Mouse (Mus musculus): ENCODE data around the gene A930004D18Rik. TPM values are rescaled to one million over a fixed set of nuclear protein-coding genes. Genes with fewer than 3 reads are reported as not detected.
A peak's percentile ranks its signal among the peaks of the same experiment; 100 is the strongest.

The A930004D18Rik gene
- total RNA-seq, 1 experiment = 6.2 TPM

- peaks cover 0 to 3% of the 10 kb centered on the region in 2 experiments; a peak in 2 of 4 replicates for H3K4me1 ChIP-seq (ENCODE audit: control insufficient read depth in 2 of 2, insufficient read depth in 2 of 2, low read length in 2 of 2, poor library complexity in 1 of 2)
- H3K27ac ChIP-seq (ENCODE audit: insufficient read depth, low read depth, low read length, poor library complexity, severe bottlenecking) = no peak overlapping the region; the same call in 1 of the 2 replicates
- TF ChIP-seq CHD2 (IDR thresholded peaks at IDR 0.05; ENCODE audit: low read depth, low read length) (no peak), MAFK (IDR thresholded peaks at IDR 0.05; ENCODE audit: insufficient read depth, low read depth, low read length) (no peak), ZC3H11A (IDR thresholded peaks at IDR 0.05; ENCODE audit: borderline replicate concordance, low read depth, low read length) (no peak), HCFC1 (IDR thresholded peaks at IDR 0.05; ENCODE audit: borderline replicate concordance, insufficient read depth, low read length) (no peak), ZNF384 (IDR thresholded peaks at IDR 0.05; ENCODE audit: low read depth, low read length) (no peak)
- H3K4me3 ChIP-seq (ENCODE audit: insufficient read depth in 1 of 2, low read depth in 1 of 2, low read length in 2 of 2, poor library complexity in 1 of 2, severe bottlenecking in 1 of 2) = peak overlapping the region in 1 of 2 experiments; percentile 67; a peak in 1 of 4 replicates
- no peak for DNase-seq (ENCODE audit: low read depth, low spot score)
- H3K9ac ChIP-seq (ENCODE audit: insufficient read depth, low read depth, low read length, poor library complexity, severe bottlenecking) = no peak overlapping the region
- no peaks in the 10 kb centered on the region for H3K9me3 ChIP-seq (ENCODE audit: control insufficient read depth, insufficient read depth, low read depth, low read length)
- no peaks in the 10 kb centered on the region for H3K36me3 ChIP-seq (ENCODE audit: control insufficient read depth, insufficient read depth, low read length, poor library complexity, severe bottlenecking)
- in situ Hi-C loops (cut with MboI; ENCODE audit: low sequenced_read_pairs in 2 of 2, unreplicated experiment in 2 of 2) = loop anchor here in 1 of 2 experiments (25.0 kb wide), 1 partner anchor 1412 kb away; the partner anchor contains the start of gene Ptf1a
These were observed 12.4 kb downstream of the A930004D18Rik start for GRCm38 (mm10) chr2:18025116-18025515.

- no peaks in the 10 kb centered on the region for H3K36me3 ChIP-seq (ENCODE audit: control insufficient read depth, insufficient read depth, low read length, poor library complexity, severe bottlenecking)
- no peak for TF ChIP-seq ZNF384 (IDR thresholded peaks at IDR 0.05; ENCODE audit: low read depth, low read length)
- no peak for TF ChIP-seq CHD2 (IDR thresholded peaks at IDR 0.05; ENCODE audit: low read depth, low read length)
- TF ChIP-seq MAFK (IDR thresholded peaks at IDR 0.05; ENCODE audit: insufficient read depth, low read depth, low read length) = no peak
- no peak for TF ChIP-seq HCFC1 (IDR thresholded peaks at IDR 0.05; ENCODE audit: borderline replicate concordance, insufficient read depth, low read length)
- TF ChIP-seq ZC3H11A (IDR thresholded peaks at IDR 0.05; ENCODE audit: borderline replicate concordance, low read depth, low read length) = no peak
- peaks cover 0 to 3% of the 10 kb centered on the region in 2 experiments; a peak in 2 of 4 replicates for H3K4me1 ChIP-seq (ENCODE audit: control insufficient read depth in 2 of 2, insufficient read depth in 2 of 2, low read length in 2 of 2, poor library complexity in 1 of 2)
- H3K27ac ChIP-seq (ENCODE audit: insufficient read depth, low read depth, low read length, poor library complexity, severe bottlenecking) = no peak overlapping the region
- H3K4me3 ChIP-seq (ENCODE audit: insufficient read depth in 1 of 2, low read depth in 1 of 2, low read length in 2 of 2, poor library complexity in 1 of 2, severe bottlenecking in 1 of 2) = no peak overlapping the region
- H3K9me3 ChIP-seq (ENCODE audit: control insufficient read depth, insufficient read depth, low read depth, low read length) = peaks cover 4% of the 10 kb centered on the region; the same call in 1 of the 2 replicates
- no peak for DNase-seq (ENCODE audit: low read depth, low spot score)
- H3K9ac ChIP-seq (ENCODE audit: insufficient read depth, low read depth, low read length, poor library complexity, severe bottlenecking) = no peak overlapping the region
- in situ Hi-C loops (cut with MboI; ENCODE audit: low sequenced_read_pairs in 2 of 2, unreplicated experiment in 2 of 2) = no loop called here
These were observed 14.7 kb downstream of the A930004D18Rik start for GRCm38 (mm10) chr2:18022886-18023285.

GRCm38 (mm10) chr2:18019122-18019521, 18.4 kb downstream of the A930004D18Rik start:
- H3K4me1 ChIP-seq (ENCODE audit: control insufficient read depth in 2 of 2, insufficient read depth in 2 of 2, low read length in 2 of 2, poor library complexity in 1 of 2) = no peaks in the 10 kb centered on the region
- in situ Hi-C loops (cut with MboI; ENCODE audit: low sequenced_read_pairs in 2 of 2, unreplicated experiment in 2 of 2) = no loop called here
- no peak overlapping the region for H3K4me3 ChIP-seq (ENCODE audit: insufficient read depth in 1 of 2, low read depth in 1 of 2, low read length in 2 of 2, poor library complexity in 1 of 2, severe bottlenecking in 1 of 2)
- H3K9me3 ChIP-seq (ENCODE audit: control insufficient read depth, insufficient read depth, low read depth, low read length) = peaks cover 4% of the 10 kb centered on the region; the same call in 1 of the 2 replicates
- peak overlapping the region; percentile 47; the same call in 1 of the 2 replicates for H3K27ac ChIP-seq (ENCODE audit: insufficient read depth, low read depth, low read length, poor library complexity, severe bottlenecking)
- no peak overlapping the region for H3K9ac ChIP-seq (ENCODE audit: insufficient read depth, low read depth, low read length, poor library complexity, severe bottlenecking)
- TF ChIP-seq ZC3H11A (IDR thresholded peaks at IDR 0.05; ENCODE audit: borderline replicate concordance, low read depth, low read length) (no peak), HCFC1 (IDR thresholded peaks at IDR 0.05; ENCODE audit: borderline replicate concordance, insufficient read depth, low read length) (no peak), ZNF384 (IDR thresholded peaks at IDR 0.05; ENCODE audit: low read depth, low read length) (no peak), MAFK (IDR thresholded peaks at IDR 0.05; ENCODE audit: insufficient read depth, low read depth, low read length) (peak; percentile 94)
- no peak for DNase-seq (ENCODE audit: low read depth, low spot score)
- no peaks in the 10 kb centered on the region for H3K36me3 ChIP-seq (ENCODE audit: control insufficient read depth, insufficient read depth, low read length, poor library complexity, severe bottlenecking)

GRCm38 (mm10) chr2:18017321-18017720, 20.2 kb downstream of the A930004D18Rik start:
- TF ChIP-seq CHD2 (IDR thresholded peaks at IDR 0.05; ENCODE audit: low read depth, low read length) (no peak), HCFC1 (IDR thresholded peaks at IDR 0.05; ENCODE audit: borderline replicate concordance, insufficient read depth, low read length) (no peak), ZC3H11A (IDR thresholded peaks at IDR 0.05; ENCODE audit: borderline replicate concordance, low read depth, low read length) (no peak)
- H3K4me3 ChIP-seq (ENCODE audit: insufficient read depth in 1 of 2, low read depth in 1 of 2, low read length in 2 of 2, poor library complexity in 1 of 2, severe bottlenecking in 1 of 2) = no peak overlapping the region
- no peak for DNase-seq (ENCODE audit: low read depth, low spot score)
- H3K9me3 ChIP-seq (ENCODE audit: control insufficient read depth, insufficient read depth, low read depth, low read length) = peaks cover 4% of the 10 kb centered on the region; the same call in 1 of the 2 replicates
- H3K36me3 ChIP-seq (ENCODE audit: control insufficient read depth, insufficient read depth, low read length, poor library complexity, severe bottlenecking) = no peaks in the 10 kb centered on the region
- H3K27ac ChIP-seq (ENCODE audit: insufficient read depth, low read depth, low read length, poor library complexity, severe bottlenecking) = no peak overlapping the region
- no peak overlapping the region for H3K9ac ChIP-seq (ENCODE audit: insufficient read depth, low read depth, low read length, poor library complexity, severe bottlenecking)
- in situ Hi-C loops (cut with MboI; ENCODE audit: low sequenced_read_pairs in 2 of 2, unreplicated experiment in 2 of 2) = no loop called here
- no peaks in the 10 kb centered on the region for H3K4me1 ChIP-seq (ENCODE audit: control insufficient read depth in 2 of 2, insufficient read depth in 2 of 2, low read length in 2 of 2, poor library complexity in 1 of 2)

- in situ Hi-C loops (cut with MboI; ENCODE audit: low sequenced_read_pairs in 2 of 2, unreplicated experiment in 2 of 2) = no loop called here
- no peaks in the 10 kb centered on the region for H3K36me3 ChIP-seq (ENCODE audit: control insufficient read depth, insufficient read depth, low read length, poor library complexity, severe bottlenecking)
- no peak overlapping the region for H3K9ac ChIP-seq (ENCODE audit: insufficient read depth, low read depth, low read length, poor library complexity, severe bottlenecking)
- TF ChIP-seq CHD2 (IDR thresholded peaks at IDR 0.05; ENCODE audit: low read depth, low read length) (no peak), ZNF384 (IDR thresholded peaks at IDR 0.05; ENCODE audit: low read depth, low read length) (no peak), ZC3H11A (IDR thresholded peaks at IDR 0.05; ENCODE audit: borderline replicate concordance, low read depth, low read length) (no peak), MAFK (IDR thresholded peaks at IDR 0.05; ENCODE audit: insufficient read depth, low read depth, low read length) (no peak), HCFC1 (IDR thresholded peaks at IDR 0.05; ENCODE audit: borderline replicate concordance, insufficient read depth, low read length) (no peak)
- no peak overlapping the region for H3K4me3 ChIP-seq (ENCODE audit: insufficient read depth in 1 of 2, low read depth in 1 of 2, low read length in 2 of 2, poor library complexity in 1 of 2, severe bottlenecking in 1 of 2)
- H3K9me3 ChIP-seq (ENCODE audit: control insufficient read depth, insufficient read depth, low read depth, low read length) = peaks cover 4% of the 10 kb centered on the region; the same call in 1 of the 2 replicates
- no peaks in the 10 kb centered on the region for H3K4me1 ChIP-seq (ENCODE audit: control insufficient read depth in 2 of 2, insufficient read depth in 2 of 2, low read length in 2 of 2, poor library complexity in 1 of 2)
- H3K27ac ChIP-seq (ENCODE audit: insufficient read depth, low read depth, low read length, poor library complexity, severe bottlenecking) = no peak overlapping the region
- no peak for DNase-seq (ENCODE audit: low read depth, low spot score)
These were observed 20.9 kb downstream of the A930004D18Rik start for GRCm38 (mm10) chr2:18016639-18017038.
